25 mouse cellular contexts compared by ENCODE assay signal in the genomic region with DNA sequence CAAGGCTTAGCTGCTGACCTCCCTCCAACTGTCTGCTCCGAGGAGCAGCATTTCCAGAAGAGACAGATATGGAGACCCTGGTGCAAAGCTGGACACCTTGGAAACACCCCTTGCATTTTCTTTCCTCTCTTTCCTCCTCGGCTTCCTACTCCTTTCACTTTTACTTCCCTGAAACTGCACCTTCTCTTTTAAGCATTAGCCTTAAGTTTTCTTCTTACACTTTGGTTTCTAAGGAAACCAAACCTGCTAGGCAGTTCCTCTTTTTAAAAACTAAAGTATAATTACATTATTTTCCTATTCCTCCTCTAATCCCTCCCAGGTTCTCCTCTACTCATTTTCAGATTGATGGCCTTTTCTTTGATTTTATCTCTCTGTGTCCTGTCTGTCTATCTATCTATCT. TPM values are rescaled to one million over a fixed set of nuclear protein-coding genes. Genes with fewer than 3 reads are reported as not detected.
A peak's percentile ranks its signal among the peaks of the same experiment; 100 is the strongest.
DNase-seq lines count a peak whose midpoint lies in the region; ATAC-seq and TF ChIP-seq lines count a peak whose summit lies in the region.
"Had no signal": no experiment of that assay in that cellular context is flagged by ENCODE, and none has a peak within 500 bp of the region (broad histone marks: within the 10 kb centered on the region; RNA-seq: fewer than 3 reads in every experiment).

No protein-coding gene starts in this region.

- H3K36me3 ChIP-seq in lung, postnatal 0 days (ENCODE audit: insufficient read depth, low read length): no peaks in the 10 kb centered on the region
- no peaks in the 10 kb centered on the region for H3K36me3 ChIP-seq in midbrain, postnatal 0 days (ENCODE audit: insufficient read depth, low read length)
- H3K36me3 ChIP-seq in intestine, embryonic 16.5 days (ENCODE audit: control insufficient read depth, insufficient read depth, low read length): no peaks in the 10 kb centered on the region
- H3K36me3 ChIP-seq: embryonic facial prominence, embryonic 10.5 days; heart, embryonic 12.5 days; kidney, embryonic 15.5 days; limb, embryonic 15.5 days; liver, embryonic 15.5 days; neural tube, embryonic 12.5 days had no signal

- no peaks in the 10 kb centered on the region for H3K9me3 ChIP-seq in lung, postnatal 0 days (ENCODE audit: low read length)
- no peaks in the 10 kb centered on the region for H3K9me3 ChIP-seq in midbrain, postnatal 0 days (ENCODE audit: low read length)
- H3K9me3 ChIP-seq in intestine, embryonic 16.5 days (ENCODE audit: control insufficient read depth, low read length): no peaks in the 10 kb centered on the region
- H3K9me3 ChIP-seq: kidney, embryonic 15.5 days; limb, embryonic 15.5 days; liver, embryonic 15.5 days; neural tube, embryonic 12.5 days had no signal

- no peak overlapping the region for H3K4me2 ChIP-seq in lung, postnatal 0 days (replicated peaks; ENCODE audit: low read depth, low read length)
- no peak overlapping the region for H3K4me2 ChIP-seq in midbrain, postnatal 0 days (ENCODE audit: low read depth, low read length, poor library complexity, severe bottlenecking)
- H3K4me2 ChIP-seq in intestine, embryonic 16.5 days (ENCODE audit: low read depth, low read length): no peak overlapping the region
- H3K4me2 ChIP-seq: heart, embryonic 12.5 days; kidney, embryonic 15.5 days; limb, embryonic 15.5 days; liver, embryonic 15.5 days; neural tube, embryonic 12.5 days had no signal

- no peak overlapping the region for H3K4me3 ChIP-seq in lung, postnatal 0 days (ENCODE audit: low read depth, low read length)
- H3K4me3 ChIP-seq in midbrain, postnatal 0 days (ENCODE audit: low read depth, low read length): no peak overlapping the region
- no peak overlapping the region for H3K4me3 ChIP-seq in intestine, embryonic 16.5 days (ENCODE audit: low read length)
- H3K4me3 ChIP-seq: embryonic facial prominence, embryonic 10.5 days; heart, embryonic 12.5 days; kidney, embryonic 15.5 days; left cerebral cortex, adult 2 months; limb, embryonic 15.5 days; liver, embryonic 15.5 days; neural tube, embryonic 12.5 days had no signal

- H3K27ac ChIP-seq in lung, postnatal 0 days (ENCODE audit: low read length): no peak overlapping the region
- no peak overlapping the region for H3K27ac ChIP-seq in midbrain, postnatal 0 days (ENCODE audit: low read depth, low read length)
- H3K27ac ChIP-seq in intestine, embryonic 16.5 days (ENCODE audit: low read length): no peak overlapping the region
- H3K27ac ChIP-seq: embryonic facial prominence, embryonic 10.5 days; kidney, embryonic 15.5 days; left cerebral cortex, adult 2 months; limb, embryonic 15.5 days; liver, embryonic 15.5 days; neural tube, embryonic 12.5 days had no signal

- no peak overlapping the region for H3K9ac ChIP-seq in lung, postnatal 0 days (replicated peaks; ENCODE audit: low read depth)
- no peak overlapping the region for H3K9ac ChIP-seq in midbrain, postnatal 0 days (replicated peaks; ENCODE audit: low read length, poor library complexity, severe bottlenecking)
- H3K9ac ChIP-seq in intestine, embryonic 16.5 days (ENCODE audit: low read depth, low read length): no peak overlapping the region
- H3K9ac ChIP-seq: heart, embryonic 12.5 days; kidney, embryonic 15.5 days; limb, embryonic 15.5 days; liver, embryonic 15.5 days; neural tube, embryonic 12.5 days had no signal

- no peak for ATAC-seq in lung, postnatal 0 days
- ATAC-seq in common myeloid progenitor, adult 5-6 weeks (replicated peaks; ENCODE audit: low read depth, poor library complexity, severe bottlenecking): peak; percentile 88
- ATAC-seq in megakaryocyte progenitor cell, adult 5-6 weeks (replicated peaks; ENCODE audit: poor library complexity): peak; percentile 90
- no peak for ATAC-seq in midbrain, postnatal 0 days (ENCODE audit: low FRiP score)
- ATAC-seq in intestine, embryonic 16.5 days: no peak
- ATAC-seq: forebrain, embryonic 16.5 days; midbrain, embryonic 16.5 days had no signal

- no peaks in the 10 kb centered on the region for H3K4me1 ChIP-seq in lung, postnatal 0 days (ENCODE audit: insufficient read depth, low read depth, low read length)
- no peaks in the 10 kb centered on the region for H3K4me1 ChIP-seq in midbrain, postnatal 0 days (ENCODE audit: insufficient read depth, low read length)
- no peaks in the 10 kb centered on the region for H3K4me1 ChIP-seq in intestine, embryonic 16.5 days (ENCODE audit: control insufficient read depth, insufficient read depth, low read length)
- H3K4me1 ChIP-seq: kidney, embryonic 15.5 days; liver, embryonic 15.5 days; neural tube, embryonic 12.5 days had no signal

- no peak for TF ChIP-seq EP300 in lung, postnatal 0 days (IDR thresholded peaks at IDR 0.05)

- DNase-seq in lung, postnatal 0 days (ENCODE audit: low spot score): peak; percentile 31
- no peak for DNase-seq in lung, postnatal 10 days
- no peak for DNase-seq in midbrain, postnatal 0 days (ENCODE audit: low spot score)
- no peak for DNase-seq in retina, postnatal 1 day
- no peak for DNase-seq in adrenal gland, adult 2 months
- DNase-seq: adrenal gland, postnatal 14 days; cerebellum, adult 9-10 months; gastrocnemius, postnatal 14 days; heart, adult 18-20 months; heart, postnatal 10 days; kidney, adult 11 months; right cerebral cortex, adult 18-20 months; right cerebral cortex, postnatal 4 days had no signal

- no peak for TF ChIP-seq CTCF in lung, postnatal 0 days (IDR thresholded peaks at IDR 0.05)
- no peak for TF ChIP-seq CTCF in midbrain, postnatal 0 days (IDR thresholded peaks at IDR 0.05)

- H3K27me3 ChIP-seq in lung, postnatal 0 days (replicated peaks; ENCODE audit: insufficient read depth, low read length): no peaks in the 10 kb centered on the region
- no peaks in the 10 kb centered on the region for H3K27me3 ChIP-seq in midbrain, postnatal 0 days (ENCODE audit: insufficient read depth, low read length)
- no peaks in the 10 kb centered on the region for H3K27me3 ChIP-seq in intestine, embryonic 16.5 days (replicated peaks; ENCODE audit: control insufficient read depth, insufficient read depth, low read length)
- H3K27me3 ChIP-seq: heart, embryonic 12.5 days; kidney, embryonic 15.5 days; limb, embryonic 15.5 days; liver, embryonic 15.5 days had no signal

- 76% methylated on average over 2 of the region's 2 CpGs for WGBS in lung, postnatal 0 days
- whole genome bisulfite sequencing in midbrain, postnatal 0 days: 84% methylated on average over 2 of the region's 2 CpGs
- 71% methylated on average over 2 of the region's 2 CpGs for WGBS in intestine, embryonic 16.5 days

RNA-seq across cellular contexts. Expression of a gene that starts 43.9 kb away (rescaled TPM):
- 26.1 and 27.1 TPM in 2 replicates for polyA plus RNA-seq in lung, postnatal 0 days (2015; fragmentation: Nextera tagmentation; extraction: Ambion mirVana)
- total RNA-seq in common myeloid progenitor, adult 5-6 weeks (2017): 0.29 and 1.3 TPM in 2 replicates
- 0.47 and 4.9 TPM in 2 replicates for total RNA-seq in megakaryocyte progenitor cell, adult 5-6 weeks (2015)
- 1.2 and 1.6 TPM in 2 replicates for total RNA-seq in megakaryocyte progenitor cell, adult 5-6 weeks (2017)
- total RNA-seq in midbrain, postnatal 0 days (2014; rRNA removed): 27.9 and 28.0 TPM in 2 replicates
- polyA plus RNA-seq in midbrain, postnatal 0 days (2015; fragmentation: Nextera tagmentation; extraction: Ambion mirVana): 30.2 and 35.7 TPM in 2 replicates
- 11.6 and 13.3 TPM in 2 replicates for polyA plus RNA-seq in intestine, embryonic 16.5 days (2015; fragmentation: Nextera tagmentation; extraction: Ambion mirVana)
- total RNA-seq in adrenal gland, adult 2 months (2021): 1 to 10 TPM; 6.4 to 8.2 TPM
- 1.5 and 1.8 TPM in 2 replicates for polyA plus RNA-seq in adrenal gland, adult 2 months (2012; rRNA removed)

Comparison
In these comparisons a context has a peak if more than half of its experiments do, and no peak if none do; other contexts are left out.
1. ATAC-seq: peak in common myeloid progenitor, adult 5-6 weeks (single experiment) and megakaryocyte progenitor cell, adult 5-6 weeks (single experiment); none in lung, postnatal 0 days (single experiment), midbrain, postnatal 0 days (single experiment) and intestine, embryonic 16.5 days (single experiment).